12 mouse cellular contexts compared by ENCODE assay signal in genomic region chr13:77396981-77397380, GRCm38 (mm10).
A peak's percentile ranks its signal among the peaks of the same experiment; 100 is the strongest.
DNase-seq lines count a peak whose midpoint lies in the region; ATAC-seq and TF ChIP-seq lines count a peak whose summit lies in the region.
"Had no signal": no experiment of that assay in that cellular context is flagged by ENCODE, and none has a peak within 500 bp of the region (broad histone marks: within the 10 kb centered on the region; RNA-seq: fewer than 3 reads in every experiment).

No protein-coding gene starts in this region.

- peak; percentile 86 for ATAC-seq in forebrain, postnatal 0 days
- peak; percentile 48 for ATAC-seq in midbrain, embryonic 12.5 days (ENCODE audit: low FRiP score, low read depth)
- ATAC-seq: CD4-positive, CD25-positive, alpha-beta regulatory T cell, adult 4 months; lung, postnatal 0 days had no signal

- TF ChIP-seq CTCF in forebrain, postnatal 0 days (IDR thresholded peaks at IDR 0.05; ENCODE audit: low read depth), result no peak

- no peaks in the 10 kb centered on the region for H3K27me3 ChIP-seq in forebrain, postnatal 0 days (ENCODE audit: insufficient read depth, low read length)
- no peaks in the 10 kb centered on the region for H3K27me3 ChIP-seq in midbrain, embryonic 12.5 days

- 9% methylated on average over 5 of the region's 5 CpGs for WGBS in forebrain, postnatal 0 days
- WGBS in midbrain, embryonic 12.5 days, result 22% methylated on average over 5 of the region's 5 CpGs

- no peaks in the 10 kb centered on the region for H3K9me3 ChIP-seq in forebrain, postnatal 0 days (ENCODE audit: low read length)
- H3K9me3 ChIP-seq in midbrain, embryonic 12.5 days, result no peaks in the 10 kb centered on the region

- peaks cover 13% of the 10 kb centered on the region; the same call in 1 of the 2 replicates for H3K4me1 ChIP-seq in forebrain, postnatal 0 days (ENCODE audit: insufficient read depth)
- H3K4me1 ChIP-seq in midbrain, embryonic 12.5 days, result peaks cover 16% of the 10 kb centered on the region

- H3K4me2 ChIP-seq in forebrain, postnatal 0 days (ENCODE audit: low read depth), result peak overlapping the region; percentile 32
- H3K4me2 ChIP-seq in midbrain, embryonic 12.5 days (replicated peaks), result peak overlapping the region; percentile 22

- H3K27ac ChIP-seq in forebrain, postnatal 0 days (ENCODE audit: low read depth, low read length), result peak overlapping the region; percentile 79
- 0 out of 2 replicates have a peak overlapping the region, but pooled peaks have one; percentile 20 for H3K27ac ChIP-seq in midbrain, embryonic 12.5 days (replicated peaks)
- H3K27ac ChIP-seq: gastrocnemius, adult 2 months had no signal

- H3K4me3 ChIP-seq in forebrain, postnatal 0 days (ENCODE audit: low read depth, low read length), result no peak overlapping the region
- no peak overlapping the region for H3K4me3 ChIP-seq in midbrain, embryonic 12.5 days
- H3K4me3 ChIP-seq: gastrocnemius, adult 2 months had no signal

- DNase-seq in right cerebral cortex, adult 2 months (ENCODE audit: low spot score in 2 of 2), result peak; percentile 15 to 32
- DNase-seq in right cerebral cortex, postnatal 4 days, result no peak
- peak; percentile 74 for DNase-seq in forebrain, postnatal 0 days
- DNase-seq in liver (no peak), adipocyte (ENCODE audit: low spot score) (no peak)
- no peak for DNase-seq in testis, postnatal 10 days (ENCODE audit: low spot score)
- DNase-seq: gastrocnemius, adult 2 months; kidney, adult 18-20 months; thymus, postnatal 14 days had no signal

- no peaks in the 10 kb centered on the region for H3K36me3 ChIP-seq in forebrain, postnatal 0 days (ENCODE audit: insufficient read depth)
- H3K36me3 ChIP-seq in midbrain, embryonic 12.5 days, result no peaks in the 10 kb centered on the region

- H3K9ac ChIP-seq in forebrain, postnatal 0 days, result 0 out of 2 replicates have a peak overlapping the region, but pooled peaks have one; percentile 35
- H3K9ac ChIP-seq in midbrain, embryonic 12.5 days (replicated peaks), result no peak overlapping the region

Comparison
In these comparisons a context has a peak if more than half of its experiments do, and no peak if none do; other contexts are left out.
1. DNase-seq: peak in right cerebral cortex, adult 2 months (2 of 2) and forebrain, postnatal 0 days (single experiment); none in right cerebral cortex, postnatal 4 days (single experiment), liver (single experiment), adipocyte (single experiment) and testis, postnatal 10 days (single experiment).